Mouse (Mus musculus): Measurements from ENCODE around the gene Egfl6.
"Not testable (repeated sequence)": the region's sequence is repeated elsewhere in the genome, so short reads cannot be mapped to it uniquely, and the experiment has no call there.

Gene Egfl6

GRCm38 (mm10) chrX:166516631-166517030, 68.9 kb downstream of the Egfl6 start:
- DNase-seq (ENCODE audit: low spot score in 2 of 2) = no peak

- DNase-seq (ENCODE audit: low spot score in 2 of 2) = no peak
Observed at GRCm38 (mm10) chrX:166515923-166516322, 69.6 kb downstream of the Egfl6 start.

GRCm38 (mm10) chrX:166514035-166514434, 71.5 kb downstream of the Egfl6 start:
- DNase-seq (ENCODE audit: low spot score in 2 of 2) = not testable (repeated sequence)

- no peak for DNase-seq (ENCODE audit: low spot score in 2 of 2)
Observed at GRCm38 (mm10) chrX:166512071-166512470, 73.4 kb downstream of the Egfl6 start.

- no peak for DNase-seq (ENCODE audit: low spot score in 2 of 2)
Observed at GRCm38 (mm10) chrX:166511107-166511506, 74.4 kb downstream of the Egfl6 start.

- peak; percentile 94 to 95 for DNase-seq (ENCODE audit: low spot score in 2 of 2)
Observed at GRCm38 (mm10) chrX:166509761-166510738, 75.5 kb downstream of the Egfl6 start.

- no peak for DNase-seq (ENCODE audit: low spot score in 2 of 2)
Observed at GRCm38 (mm10) chrX:166504421-166504820, 81.1 kb downstream of the Egfl6 start.

- no peak for DNase-seq (ENCODE audit: low spot score in 2 of 2)
Observed at GRCm38 (mm10) chrX:166499496-166500190, 85.9 kb downstream of the Egfl6 start.

- no peak for DNase-seq (ENCODE audit: low spot score in 2 of 2)
Observed at GRCm38 (mm10) chrX:166497771-166498170, 87.7 kb downstream of the Egfl6 start.

GRCm38 (mm10) chrX:166495052-166495451, 90.5 kb downstream of the Egfl6 start:
- no peak for DNase-seq (ENCODE audit: low spot score in 2 of 2)

GRCm38 (mm10) chrX:166479365-166479983, 106.0 kb downstream of the Egfl6 start, which contains the start of gene Rab9:
TSS of gene Rab9 (minus strand) at chrX:166479867.
- peak; percentile 90 to 91 for DNase-seq (ENCODE audit: low spot score in 2 of 2)

GRCm38 (mm10) chrX:166478631-166479364, 106.7 kb downstream of the Egfl6 start:
- DNase-seq (ENCODE audit: low spot score in 2 of 2) = peak; percentile 3 to 13

- no peak for DNase-seq (ENCODE audit: low spot score in 2 of 2)
Observed at GRCm38 (mm10) chrX:166477393-166477792, 108.1 kb downstream of the Egfl6 start.

All from heart, adult 9 months (tissue).